Mouse (Mus musculus) heart, adult 2 months (tissue): ENCODE data around the gene Aifm3. TPM values are rescaled to one million over a fixed set of nuclear protein-coding genes. Genes with fewer than 3 reads are reported as not detected.

Source experiments
- DNase-seq, 2 experiments: peaks; one replicate each; pipeline ENCODE4 v3.0.0; 2021
- H3K27ac ChIP-seq: fragments of 200-600 bp; 2 replicates; pipeline ENCODE4 v1.8.1; 2022
- H3K27me3 ChIP-seq: fragments of 200-500 bp; 2 replicates; pipeline ENCODE4 v1.6.1; 2012; ENCODE audit warnings: mild to moderate bottlenecking, low read length, inconsistent platforms, mixed read lengths; ENCODE audit not compliant: control insufficient read depth, insufficient read depth
- H3K36me3 ChIP-seq: fragments of 200-500 bp; 2 replicates; pipeline ENCODE4 v1.6.1; 2012; ENCODE audit warnings: low read length, inconsistent platforms; ENCODE audit not compliant: control insufficient read depth, insufficient read depth
- H3K4me1 ChIP-seq: fragments of 200-500 bp; 2 replicates; pipeline ENCODE4 v1.6.1; 2011; ENCODE audit warnings: low read length; ENCODE audit not compliant: control insufficient read depth, insufficient read depth
- H3K4me3 ChIP-seq: fragments of 200-600 bp; 2 replicates; pipeline ENCODE4 v1.8.1; 2022
- H3K79me2 ChIP-seq: fragments of 200-500 bp; replicated peaks from 2 replicates; pipeline ENCODE4 v1.6.1; 2012; ENCODE audit warnings: mild to moderate bottlenecking, inconsistent platforms, low read length, moderate library complexity, mixed read lengths; ENCODE audit not compliant: control insufficient read depth, insufficient read depth
- H3K9ac ChIP-seq: fragments of 200-500 bp; 2 replicates; pipeline ENCODE4 v1.6.1; 2012; ENCODE audit warnings: low read depth, mild to moderate bottlenecking, control low read depth, inconsistent platforms, low read length, mixed read lengths
- CTCF ChIP-seq: fragments of 200-600 bp; IDR thresholded peaks from 2 replicates; pipeline ENCODE4 v1.8.1; 2022; ENCODE audit warnings: antibody characterized with exemption, mild to moderate bottlenecking, moderate library complexity
- EP300 ChIP-seq: fragments of 200-500 bp; IDR thresholded peaks from 2 replicates; pipeline ENCODE4 v1.6.1; 2011; ENCODE audit warnings: low read depth, low read length, control low read depth; ENCODE audit not compliant: insufficient read depth
- POLR2A ChIP-seq: fragments of 200-500 bp; IDR thresholded peaks from 2 replicates; pipeline ENCODE4 v1.6.1; 2011; ENCODE audit warnings: mild to moderate bottlenecking, low read depth, low read length, control low read depth; ENCODE audit not compliant: insufficient read depth
- WGBS: fragments of 180-500 bp; shearing (Covaris S2); methylation state at CpG from one replicate; pipeline ENCODE4 v1.1.7; 2018; 5-methylcytosine and 5-hydroxymethylcytosine counted together
- intact Hi-C: fragments of 180-260 bp; cut with DNase I; formaldehyde crosslinking; loops from one replicate; pipeline ENCODE4 v1.15.1; 2025
- polyA plus RNA-seq: library from polyadenylated mRNA; depleted of rRNA; stranded (reverse); fragments of >200 nt; gene quantifications from 2 replicates; pipeline ENCODE4 v1.2.3, GENCODE M21; 2012
- total RNA-seq, 2 experiments: library from RNA; stranded (reverse); gene quantifications; 2 replicates each; pipeline ENCODE4 v1.2.3; 2021

Gene Aifm3
- total and polyA plus RNA-seq, 3 experiments: 0.08 to 0.14 TPM; not detected in 1

DNA sequence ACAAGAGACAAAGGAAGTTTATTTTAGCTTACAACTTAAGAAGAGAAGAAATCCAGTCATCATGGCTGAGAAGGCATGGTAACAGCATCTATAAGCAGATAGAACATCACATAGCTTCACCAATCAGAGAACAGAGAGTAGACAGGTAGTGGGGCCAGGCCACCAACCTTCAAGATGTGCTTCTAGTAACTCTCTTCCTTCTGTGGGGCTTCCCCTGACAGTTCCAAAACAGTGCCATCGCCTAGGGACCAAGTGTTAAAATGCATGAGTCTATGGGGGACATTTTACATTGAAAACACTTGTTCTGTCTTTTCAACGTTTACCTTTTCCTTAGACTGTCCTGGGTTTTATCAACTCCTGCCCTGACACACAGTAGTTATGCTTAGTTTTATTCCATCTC, 26.2 kb upstream of the Aifm3 start:
- H3K4me3 ChIP-seq: no peak overlapping the region
- TF ChIP-seq EP300 (no peak), POLR2A (no peak), CTCF (no peak)
- DNase-seq: no peak
- intact Hi-C loops: no loop called here
- no peaks in the 10 kb centered on the region for H3K27me3 ChIP-seq
- no peak overlapping the region for H3K27ac ChIP-seq
- WGBS: 78% methylated on average over 2 of the region's 2 CpGs
- peaks cover 5% of the 10 kb centered on the region for H3K4me1 ChIP-seq
- H3K79me2 ChIP-seq: peaks cover 14% of the 10 kb centered on the region; the same call in 1 of the 2 replicates
- no peak overlapping the region for H3K9ac ChIP-seq
- H3K36me3 ChIP-seq: peaks cover 17% of the 10 kb centered on the region

DNA sequence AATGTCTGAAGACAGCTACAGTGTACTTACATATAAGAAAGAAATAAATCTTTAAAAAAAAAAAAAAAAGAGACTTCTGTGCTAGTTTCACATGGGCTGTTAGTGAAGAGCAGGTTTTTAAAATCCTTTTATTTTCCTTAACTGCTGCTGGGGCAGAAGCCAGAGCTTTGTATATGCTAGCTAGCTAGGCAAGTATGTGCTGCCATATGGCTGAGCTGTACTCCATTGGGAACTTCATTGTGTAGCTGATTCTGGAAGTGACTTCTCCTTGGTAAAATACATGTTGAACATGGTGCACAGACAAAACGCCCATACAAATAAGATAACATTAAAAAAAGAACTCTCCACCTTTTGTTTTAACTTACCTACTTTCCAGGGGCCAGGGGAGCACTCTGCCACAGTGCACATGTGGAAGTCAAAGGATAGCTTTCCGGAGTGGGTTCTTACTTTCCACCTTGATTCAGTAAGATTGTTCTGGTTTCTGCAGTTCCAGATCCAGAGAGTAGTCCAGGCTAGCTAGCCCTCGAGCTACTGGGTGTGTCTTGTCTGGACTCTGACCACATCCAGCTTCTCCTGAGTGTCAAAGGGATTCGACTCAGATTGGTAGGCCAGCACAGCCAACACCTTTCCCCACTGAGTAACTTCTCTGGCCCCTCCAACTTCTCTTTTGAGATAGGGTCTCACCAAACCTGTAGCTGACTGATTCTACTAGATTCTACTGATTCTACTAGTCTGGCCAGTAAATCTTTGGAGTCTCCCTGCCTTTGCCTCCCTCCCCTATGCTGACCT, 22.3 kb upstream of the Aifm3 start:
- Histone ChIP-seq H3K27ac (no peak overlapping the region), H3K4me1 (no peaks in the 10 kb centered on the region; the same call in none of the 2 replicates), H3K36me3 (peaks cover 7% of the 10 kb centered on the region), H3K79me2 (peaks cover 7% of the 10 kb centered on the region; the same call in 1 of the 2 replicates), H3K9ac (no peak overlapping the region), H3K27me3 (no peaks in the 10 kb centered on the region), H3K4me3 (no peak overlapping the region)
- WGBS: 71% methylated on average over 4 of the region's 4 CpGs
- no peak for DNase-seq
- TF ChIP-seq EP300 (no peak), POLR2A (no peak), CTCF (no peak)
- intact Hi-C loops: no loop called here

DNA sequence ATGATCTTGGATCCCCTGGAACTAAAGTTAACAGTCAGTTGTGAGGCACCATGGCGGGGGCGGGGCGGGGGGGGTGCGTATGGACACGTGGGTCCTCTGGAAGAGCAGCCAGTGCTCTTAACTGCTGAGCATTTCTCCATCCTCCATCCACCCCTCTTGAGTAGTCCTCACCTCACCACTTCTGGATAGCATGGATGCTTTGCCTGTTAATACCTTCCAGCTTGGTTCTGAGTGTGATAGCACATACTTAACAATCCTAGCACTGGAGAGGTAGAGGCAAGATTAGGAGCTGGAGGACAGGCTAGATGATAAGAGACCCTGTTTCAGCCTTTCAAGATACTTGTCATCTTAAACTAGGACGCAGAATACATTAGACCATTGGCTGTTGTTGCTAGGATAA, 16.9 kb upstream of the Aifm3 start:
- TF ChIP-seq CTCF (no peak), POLR2A (no peak), EP300 (no peak)
- Histone ChIP-seq H3K9ac (no peak overlapping the region), H3K4me1 (peaks cover 3% of the 10 kb centered on the region), H3K79me2 (peaks cover 9% of the 10 kb centered on the region; the same call in 1 of the 2 replicates), H3K4me3 (no peak overlapping the region), H3K36me3 (peaks cover 15% of the 10 kb centered on the region), H3K27ac (no peak overlapping the region), H3K27me3 (no peaks in the 10 kb centered on the region)
- 63% methylated on average over 6 of the region's 6 CpGs for WGBS
- intact Hi-C loops: no loop called here
- DNase-seq: no peak

DNA sequence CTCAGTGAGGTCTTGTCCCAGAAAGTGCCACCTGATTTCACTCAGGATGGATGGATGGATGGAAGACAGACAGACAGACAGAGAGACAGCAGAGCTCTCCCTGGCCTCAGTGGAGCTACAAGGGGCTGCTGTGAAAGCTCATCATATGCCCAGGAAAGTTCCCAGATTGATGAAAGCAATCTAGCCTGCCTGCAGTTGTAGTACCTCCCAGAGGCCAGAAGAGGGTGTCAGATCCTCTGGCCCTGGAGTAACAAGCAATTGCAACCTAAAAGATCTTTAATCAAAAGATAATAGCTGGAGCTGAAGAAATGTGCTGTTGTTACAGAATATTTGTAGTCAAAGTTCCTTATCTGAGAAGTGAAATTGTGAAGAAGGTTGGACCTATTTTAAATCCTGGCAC, 15.3 kb upstream of the Aifm3 start:
- intact Hi-C loops: no loop called here

DNA sequence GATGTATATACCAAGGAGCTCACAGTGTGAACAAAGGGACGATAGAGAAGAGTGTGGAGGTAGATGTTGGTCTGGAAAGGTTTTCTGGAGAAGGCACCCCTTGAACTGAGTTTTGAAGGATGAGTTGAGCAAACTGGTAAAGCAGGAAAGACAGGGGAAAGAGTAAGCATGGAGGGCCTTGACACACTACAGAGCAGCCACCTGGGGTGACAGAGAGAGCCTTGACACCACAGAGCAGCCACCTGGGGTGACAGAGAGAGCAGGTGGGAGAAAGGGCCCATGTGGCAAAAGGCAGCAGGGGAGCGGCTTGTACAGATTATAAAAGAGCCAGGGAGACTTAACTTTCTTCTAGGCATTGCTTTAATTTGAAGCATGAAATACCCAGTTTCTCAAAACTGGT, 14.7 kb upstream of the Aifm3 start:
- H3K36me3 ChIP-seq: peaks cover 22% of the 10 kb centered on the region
- no peaks in the 10 kb centered on the region for H3K27me3 ChIP-seq
- WGBS: 87% methylated on average over 2 of the region's 2 CpGs
- TF ChIP-seq EP300: no peak
- TF ChIP-seq CTCF: no peak
- TF ChIP-seq POLR2A: no peak
- no peak for DNase-seq
- no peak overlapping the region for H3K4me3 ChIP-seq
- H3K4me1 ChIP-seq: peaks cover 6% of the 10 kb centered on the region
- no peak overlapping the region for H3K9ac ChIP-seq
- H3K27ac ChIP-seq: no peak overlapping the region
- intact Hi-C loops: no loop called here
- peaks cover 9% of the 10 kb centered on the region; the same call in 1 of the 2 replicates for H3K79me2 ChIP-seq

More for the DNA sequence above, 15.3 kb upstream of the Aifm3 start:
- no peak overlapping the region for H3K4me3 ChIP-seq
- no peak for DNase-seq
- H3K27ac ChIP-seq: no peak overlapping the region
- TF ChIP-seq POLR2A (no peak), CTCF (peak; percentile 83)
- H3K79me2 ChIP-seq: peaks cover 9% of the 10 kb centered on the region; the same call in 1 of the 2 replicates
- peaks cover 6% of the 10 kb centered on the region for H3K4me1 ChIP-seq
- H3K27me3 ChIP-seq: no peaks in the 10 kb centered on the region
- H3K36me3 ChIP-seq: peaks cover 25% of the 10 kb centered on the region
- H3K9ac ChIP-seq: no peak overlapping the region

DNA sequence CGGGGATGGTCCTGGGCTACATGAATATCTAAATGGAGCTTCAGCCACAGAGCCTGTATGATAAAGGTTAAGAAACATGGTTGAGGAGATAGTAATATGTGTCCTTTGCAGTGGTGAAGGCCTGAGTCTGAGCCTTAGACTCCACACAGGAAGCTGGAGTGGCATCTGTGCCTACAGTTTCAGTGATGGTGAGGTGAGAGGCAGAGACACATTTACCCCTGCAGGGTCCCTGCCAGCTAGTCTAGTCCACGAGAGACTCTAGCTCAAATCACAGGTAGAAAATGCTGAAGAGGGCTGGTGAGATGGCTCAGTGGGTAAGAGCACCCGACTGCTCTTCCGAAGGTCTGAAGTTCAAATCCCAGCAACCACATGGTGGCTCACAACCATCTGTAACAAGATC, 14.1 kb upstream of the Aifm3 start:
- TF ChIP-seq POLR2A (no peak), EP300 (no peak)

More for the DNA sequence above, 14.1 kb upstream of the Aifm3 start:
- H3K4me3 ChIP-seq: no peak overlapping the region
- DNase-seq: no peak
- peaks cover 7% of the 10 kb centered on the region; the same call in 1 of the 2 replicates for H3K79me2 ChIP-seq
- no peaks in the 10 kb centered on the region for H3K27me3 ChIP-seq
- H3K36me3 ChIP-seq: peaks cover 22% of the 10 kb centered on the region
- WGBS: 90% methylated on average over 4 of the region's 4 CpGs
- intact Hi-C loops: no loop called here
- H3K4me1 ChIP-seq: peaks cover 6% of the 10 kb centered on the region
- no peak overlapping the region for H3K27ac ChIP-seq
- H3K9ac ChIP-seq: no peak overlapping the region
